Mouse (Mus musculus) midbrain, embryonic 11.5 days (tissue): ENCODE measurements around the gene Pde7b. TPM values are rescaled to one million over a fixed set of nuclear protein-coding genes. Genes with fewer than 3 reads are reported as not detected.
A peak's percentile ranks its signal among the peaks of the same experiment; 100 is the strongest.

ENCODE experiments used
- ATAC-seq: fragments of 200-750 bp; cut with Nextera tagmentation; 2 replicates; pipeline ENCODE4 v1.8.0; 2017; ENCODE audit warnings: moderate TSS enrichment, moderate library complexity; ENCODE audit not compliant: low FRiP score
- DNase-seq: peaks from one replicate; pipeline ENCODE4 v3.0.0; 2015; ENCODE audit warnings: low spot score; ENCODE audit errors: missing footprints
- H3K27ac ChIP-seq: fragments of 300-500 bp; sonication (generic); 2 replicates; pipeline ENCODE4 v1.5.1; 2014; ENCODE audit warnings: low read depth, low read length
- H3K27me3 ChIP-seq: fragments of 300-500 bp; sonication (generic); 2 replicates; pipeline ENCODE4 v1.6.1; 2014; ENCODE audit warnings: mild to moderate bottlenecking, low read length, moderate library complexity, mixed read lengths; ENCODE audit not compliant: control insufficient read depth, insufficient read depth
- H3K36me3 ChIP-seq: fragments of 300-500 bp; sonication (generic); 2 replicates; pipeline ENCODE4 v1.6.1; 2014; ENCODE audit warnings: mild to moderate bottlenecking, low read length, moderate library complexity, mixed read lengths; ENCODE audit not compliant: control insufficient read depth, insufficient read depth
- H3K4me1 ChIP-seq: fragments of 300-500 bp; sonication (generic); 2 replicates; pipeline ENCODE4 v1.6.1; 2014; ENCODE audit warnings: low read length; ENCODE audit not compliant: control insufficient read depth, insufficient read depth
- H3K4me2 ChIP-seq: fragments of 300-500 bp; sonication (generic); 2 replicates; pipeline ENCODE4 v1.6.1; 2014; ENCODE audit warnings: mild to moderate bottlenecking, moderate library complexity
- H3K4me3 ChIP-seq: fragments of 300-500 bp; sonication (generic); 2 replicates; pipeline ENCODE4 v1.5.1; 2014; ENCODE audit warnings: low read depth, low read length
- H3K9ac ChIP-seq: fragments of 300-500 bp; sonication (generic); 2 replicates; pipeline ENCODE4 v1.6.1; 2014; ENCODE audit warnings: low read length
- H3K9me3 ChIP-seq: fragments of 300-500 bp; sonication (generic); 2 replicates; pipeline ENCODE4 v1.6.1; 2016; ENCODE audit warnings: low read length; ENCODE audit not compliant: control insufficient read depth
- WGBS: fragments of 180-500 bp; shearing (Covaris S2); extraction: QIAGEN DNeasy Blood & Tissue Kit; methylation state at CpG from one replicate; pipeline ENCODE4 v1.1.7; 2014; 5-methylcytosine and 5-hydroxymethylcytosine counted together
- polyA plus RNA-seq: library from polyadenylated mRNA; unstranded; fragments of >200 nt; fragmentation: Nextera tagmentation; extraction: Ambion mirVana; gene quantifications from 2 replicates; pipeline ENCODE4 v1.2.1, GENCODE M21; 2014

Gene Pde7b
- polyA plus RNA-seq, 1 experiment from 2014 or later: 1.1 TPM

GRCm38 (mm10) chr10:20431336-20431735, 293.5 kb downstream of the Pde7b start:
- H3K27me3 ChIP-seq: no peaks in the 10 kb centered on the region
- no peak overlapping the region for H3K27ac ChIP-seq
- H3K9me3 ChIP-seq: no peaks in the 10 kb centered on the region
- H3K4me2 ChIP-seq: no peak overlapping the region
- no peaks in the 10 kb centered on the region for H3K4me1 ChIP-seq
- WGBS: 83% methylated on average over 12 of the region's 12 CpGs
- H3K4me3 ChIP-seq: no peak overlapping the region
- no peaks in the 10 kb centered on the region for H3K36me3 ChIP-seq
- peak; percentile 33 for DNase-seq
- no peak overlapping the region for H3K9ac ChIP-seq
- ATAC-seq: no peak

DNA sequence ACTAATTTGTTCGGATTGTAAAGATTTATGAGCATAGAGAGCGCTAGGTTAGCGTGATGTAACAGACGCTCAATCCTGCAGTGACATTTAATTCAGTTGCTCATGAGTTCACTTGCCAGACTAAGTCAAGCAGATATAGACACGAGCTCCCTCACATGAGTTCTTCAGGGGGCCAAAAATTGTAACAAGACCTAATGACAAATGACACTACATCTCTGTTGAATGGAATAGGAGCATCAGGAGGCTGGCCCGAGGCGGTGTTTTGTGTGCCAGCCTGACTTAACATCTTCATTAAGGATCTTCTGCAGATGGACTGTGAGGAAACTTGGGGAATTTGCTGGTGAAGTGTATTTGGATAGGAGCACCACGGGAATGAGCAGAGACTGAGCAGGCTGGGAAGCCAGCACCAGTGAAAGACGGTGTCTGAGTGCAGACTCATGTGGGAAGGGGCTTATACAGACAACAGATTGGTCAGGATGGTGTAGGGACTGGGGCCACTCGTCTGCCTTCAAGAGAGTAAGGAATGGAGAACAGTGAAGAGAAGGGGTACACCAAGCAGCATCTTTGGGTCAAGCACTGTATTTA, 303.5 kb downstream of the Pde7b start:
- no peaks in the 10 kb centered on the region for H3K36me3 ChIP-seq
- no peak overlapping the region for H3K27ac ChIP-seq
- DNase-seq (peak; percentile 57), ATAC-seq (no peak)
- no peak overlapping the region for H3K4me3 ChIP-seq
- no peaks in the 10 kb centered on the region for H3K27me3 ChIP-seq
- H3K4me1 ChIP-seq: no peaks in the 10 kb centered on the region
- 84% methylated on average over 10 of the region's 10 CpGs for WGBS
- H3K9ac ChIP-seq: no peak overlapping the region
- no peak overlapping the region for H3K4me2 ChIP-seq
- H3K9me3 ChIP-seq: no peaks in the 10 kb centered on the region

GRCm38 (mm10) chr10:20420296-20420695, 304.6 kb downstream of the Pde7b start:
- Histone ChIP-seq H3K27me3 (no peaks in the 10 kb centered on the region), H3K4me1 (no peaks in the 10 kb centered on the region), H3K4me2 (no peak overlapping the region), H3K36me3 (no peaks in the 10 kb centered on the region), H3K9me3 (no peaks in the 10 kb centered on the region), H3K9ac (no peak overlapping the region), H3K4me3 (no peak overlapping the region), H3K27ac (no peak overlapping the region)
- no peak for ATAC-seq
- peak; percentile 21 for DNase-seq
- WGBS: 81% methylated on average over 7 of the region's 7 CpGs

DNA sequence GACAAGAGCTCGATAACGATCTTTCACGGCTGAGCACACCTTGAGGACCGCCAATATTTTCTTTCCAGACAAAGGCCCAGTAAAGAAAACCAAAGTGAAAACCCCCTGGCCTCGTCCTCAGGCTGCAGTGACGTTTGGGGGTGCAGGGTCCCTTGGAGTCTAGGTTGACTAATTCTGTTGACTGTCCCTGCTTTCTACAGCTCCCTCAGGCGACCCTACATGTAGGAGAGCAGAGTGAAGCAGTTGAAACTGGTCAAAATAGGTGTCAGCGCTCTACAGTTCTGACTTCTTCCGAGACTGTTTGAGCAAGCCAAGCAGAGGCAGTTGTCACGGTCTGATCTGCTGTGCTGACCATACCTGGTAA, 306.0 kb downstream of the Pde7b start:
- Histone ChIP-seq H3K27ac (no peak overlapping the region), H3K4me3 (no peak overlapping the region), H3K36me3 (no peaks in the 10 kb centered on the region), H3K4me1 (no peaks in the 10 kb centered on the region), H3K9me3 (no peaks in the 10 kb centered on the region), H3K4me2 (no peak overlapping the region), H3K9ac (no peak overlapping the region), H3K27me3 (no peaks in the 10 kb centered on the region)
- no peak for ATAC-seq
- WGBS: 85% methylated on average over 10 of the region's 10 CpGs
- peak; percentile 80 for DNase-seq

DNA sequence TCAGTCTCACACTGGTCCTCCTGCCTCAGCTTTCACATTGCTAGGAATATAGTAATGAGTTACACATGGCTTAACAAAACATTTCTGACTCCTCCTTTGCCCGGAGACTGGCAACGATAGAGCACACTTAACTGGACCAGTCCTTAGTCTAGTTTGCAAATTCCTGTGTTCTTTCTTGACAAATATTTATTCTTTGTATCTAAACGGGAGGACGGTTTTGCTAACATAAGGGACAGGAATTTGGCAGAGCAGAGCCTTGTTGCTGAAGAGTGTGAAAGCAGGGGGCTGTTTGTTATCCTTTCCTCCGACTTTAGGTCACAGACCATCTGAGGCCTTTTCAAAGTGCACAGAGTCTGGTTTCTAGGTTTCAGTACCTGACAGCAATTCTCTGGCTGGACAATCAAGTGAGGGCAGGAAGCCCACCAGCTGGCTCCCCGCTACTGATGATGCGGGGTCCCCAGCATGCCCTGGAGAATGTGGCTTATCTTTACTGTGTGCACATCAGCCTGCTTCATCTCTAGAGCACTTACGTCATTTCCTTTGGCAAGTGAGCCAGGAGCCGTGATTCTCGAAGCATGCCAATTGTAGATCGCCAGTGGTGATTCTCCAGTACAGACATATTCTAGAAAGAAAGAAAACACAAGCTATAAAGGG, 306.5 kb downstream of the Pde7b start:
- no peaks in the 10 kb centered on the region for H3K9me3 ChIP-seq
- no peaks in the 10 kb centered on the region for H3K4me1 ChIP-seq
- peak; percentile 72 for DNase-seq
- 80% methylated on average over 11 of the region's 11 CpGs for WGBS
- ATAC-seq: no peak
- H3K4me2 ChIP-seq: no peak overlapping the region
- H3K27ac ChIP-seq: no peak overlapping the region
- H3K4me3 ChIP-seq: no peak overlapping the region
- H3K9ac ChIP-seq: no peak overlapping the region
- H3K36me3 ChIP-seq: no peaks in the 10 kb centered on the region
- H3K27me3 ChIP-seq: no peaks in the 10 kb centered on the region

- Histone ChIP-seq H3K9ac (no peak overlapping the region), H3K4me3 (no peak overlapping the region), H3K4me2 (no peak overlapping the region), H3K4me1 (no peaks in the 10 kb centered on the region), H3K27me3 (no peaks in the 10 kb centered on the region), H3K9me3 (no peaks in the 10 kb centered on the region), H3K36me3 (no peaks in the 10 kb centered on the region), H3K27ac (no peak overlapping the region)
- 90% methylated on average over 10 of the region's 10 CpGs for WGBS
- no peak for ATAC-seq
- DNase-seq: peak; percentile 28
These were observed 315.7 kb downstream of the Pde7b start for GRCm38 (mm10) chr10:20409181-20409580.

DNA sequence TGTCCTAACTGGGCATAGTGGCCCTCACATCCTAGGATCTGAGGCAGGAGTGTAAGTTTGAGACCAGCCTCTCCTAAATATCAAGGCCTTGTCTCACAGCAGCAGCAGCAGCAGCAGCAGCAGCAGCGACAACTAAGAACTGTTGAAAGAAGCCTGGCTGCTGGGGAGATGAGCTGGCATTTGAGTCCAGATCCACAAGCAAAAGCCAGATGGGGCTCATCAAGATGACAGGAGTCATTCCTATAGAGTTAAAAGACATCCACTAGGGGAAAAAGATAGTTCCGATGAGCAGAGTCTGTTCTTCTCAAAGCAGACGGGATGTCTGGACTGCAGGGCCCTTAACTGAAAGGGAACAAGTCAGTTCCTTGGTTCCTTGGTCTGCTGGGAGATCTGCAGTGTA, 316.5 kb downstream of the Pde7b start:
- WGBS: 92% methylated on average over 3 of the region's 3 CpGs
- DNase-seq: peak; percentile 19
- H3K4me1 ChIP-seq: no peaks in the 10 kb centered on the region

DNA sequence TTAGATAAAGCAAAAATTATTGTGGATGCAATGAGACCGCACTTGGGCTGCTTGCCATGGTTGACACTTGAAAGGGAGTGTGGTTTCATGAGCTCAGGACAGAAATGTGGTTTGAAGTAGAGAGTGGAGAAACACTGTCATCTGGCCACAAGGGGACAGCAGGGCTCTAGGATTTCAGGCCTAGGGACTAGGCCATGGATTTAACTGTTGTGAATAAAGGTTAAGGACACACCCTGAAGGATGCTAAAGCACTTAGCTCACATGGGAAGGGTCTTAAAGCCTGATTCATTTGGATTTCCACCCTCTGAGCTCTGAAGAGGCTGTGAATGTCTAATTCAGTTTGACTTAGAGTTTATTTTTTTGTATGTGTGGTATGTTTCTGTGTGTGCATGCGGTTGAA, 319.4 kb downstream of the Pde7b start:
- no peaks in the 10 kb centered on the region for H3K27me3 ChIP-seq
- peak; percentile 81 for DNase-seq
- no peak overlapping the region for H3K9ac ChIP-seq
- H3K9me3 ChIP-seq: no peaks in the 10 kb centered on the region
- no peak overlapping the region for H3K27ac ChIP-seq
- ATAC-seq: no peak
- no peaks in the 10 kb centered on the region for H3K36me3 ChIP-seq
- H3K4me1 ChIP-seq: no peaks in the 10 kb centered on the region
- no peak overlapping the region for H3K4me3 ChIP-seq
- WGBS: 89% methylated on average over 2 of the region's 2 CpGs
- H3K4me2 ChIP-seq: no peak overlapping the region

More for the DNA sequence above, 316.5 kb downstream of the Pde7b start:
- Histone ChIP-seq H3K4me2 (no peak overlapping the region), H3K4me3 (no peak overlapping the region), H3K9ac (no peak overlapping the region), H3K27me3 (no peaks in the 10 kb centered on the region), H3K9me3 (no peaks in the 10 kb centered on the region), H3K36me3 (no peaks in the 10 kb centered on the region), H3K27ac (no peak overlapping the region)
- no peak for ATAC-seq

DNA sequence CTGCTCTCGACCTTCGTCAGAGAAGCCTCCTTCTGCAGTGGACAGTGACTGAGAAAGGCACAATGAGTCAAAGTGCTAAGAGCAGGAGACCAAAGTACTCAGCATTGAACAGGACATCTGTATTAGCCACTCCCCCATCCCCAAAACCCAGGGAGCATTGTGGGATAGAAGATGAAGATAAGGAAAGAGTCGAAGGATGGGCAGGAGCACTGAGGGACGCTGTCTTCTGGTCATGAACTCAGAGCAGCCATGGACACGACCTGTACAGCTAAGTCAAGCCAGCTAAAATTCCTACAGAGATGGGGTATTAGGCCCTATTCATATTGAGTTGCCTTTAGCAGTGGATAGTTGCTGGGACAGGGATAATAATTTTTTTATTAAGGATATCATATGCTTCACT, 321.9 kb downstream of the Pde7b start:
- Histone ChIP-seq H3K27me3 (no peaks in the 10 kb centered on the region), H3K9ac (no peak overlapping the region), H3K4me1 (no peaks in the 10 kb centered on the region), H3K9me3 (no peaks in the 10 kb centered on the region), H3K4me2 (no peak overlapping the region), H3K27ac (no peak overlapping the region), H3K36me3 (no peaks in the 10 kb centered on the region), H3K4me3 (no peak overlapping the region)
- no peak for ATAC-seq
- DNase-seq: peak; percentile 54
- WGBS: 88% methylated on average over 5 of the region's 5 CpGs
